Mouse (Mus musculus): Measurements from ENCODE around the gene Hax1. TPM values are rescaled to one million over a fixed set of nuclear protein-coding genes. Genes with fewer than 3 reads are reported as not detected.
A peak's percentile ranks its signal among the peaks of the same experiment; 100 is the strongest.

The Hax1 gene
- polyA plus RNA-seq, 1 experiment: 138 TPM

GRCm38 (mm10) chr3:89948655-89949054 lies 49.9 kb downstream of the Hax1 start:
- Histone ChIP-seq H3K27ac (ENCODE audit: insufficient read depth, low read depth, low read length) (no peak overlapping the region), H3K4me1 (ENCODE audit: control insufficient read depth, insufficient read depth, low read length) (no peaks in the 10 kb centered on the region; the same call in 1 of the 2 replicates), H3K27me3 (replicated peaks; ENCODE audit: control insufficient read depth, insufficient read depth, low read length) (no peaks in the 10 kb centered on the region), H3K4me3 (ENCODE audit: insufficient read depth, low read depth, low read length) (no peak overlapping the region), H3K36me3 (ENCODE audit: control insufficient read depth, insufficient read depth, low read length) (no peaks in the 10 kb centered on the region)
- WGBS: 88% methylated on average over 6 of the region's 6 CpGs
- TF ChIP-seq CTCF (conservative IDR thresholded peaks at IDR 0.05; ENCODE audit: insufficient read depth, insufficient read length, low read depth, low read length): no peak
- TF ChIP-seq POLR2A (IDR thresholded peaks at IDR 0.05; ENCODE audit: low read depth, low read length): no peak
- DNase-seq: no peak

DNA sequence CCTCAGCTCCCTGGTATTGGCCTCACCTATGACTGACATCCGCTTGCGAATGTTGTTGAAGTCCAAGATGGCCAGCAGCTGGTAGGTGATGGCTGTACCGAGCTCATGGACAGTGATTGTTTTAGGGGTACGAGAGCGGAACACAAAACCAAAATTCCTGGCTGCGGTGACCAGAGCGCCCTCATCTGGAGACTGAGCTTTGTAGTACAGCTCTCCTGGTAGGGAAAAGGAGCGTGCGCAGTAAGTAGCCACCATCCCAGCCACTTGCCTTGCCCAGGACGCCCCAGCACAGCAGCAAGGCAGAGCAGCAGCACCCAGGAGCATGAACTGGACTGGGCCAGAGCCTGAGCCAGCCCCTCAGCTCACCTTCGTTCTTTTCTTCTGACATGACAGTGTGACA lies 50.6 kb downstream of the Hax1 start:
- H3K4me1 ChIP-seq (ENCODE audit: control insufficient read depth, insufficient read depth, low read length): no peaks in the 10 kb centered on the region
- no peak for DNase-seq
- TF ChIP-seq CTCF (conservative IDR thresholded peaks at IDR 0.05; ENCODE audit: insufficient read depth, insufficient read length, low read depth, low read length) (0 out of 2 replicates have a peak, but pooled peaks have one; percentile 1), POLR2A (IDR thresholded peaks at IDR 0.05; ENCODE audit: low read depth, low read length) (no peak)
- H3K27ac ChIP-seq (ENCODE audit: insufficient read depth, low read depth, low read length): no peak overlapping the region
- H3K36me3 ChIP-seq (ENCODE audit: control insufficient read depth, insufficient read depth, low read length): no peaks in the 10 kb centered on the region
- H3K4me3 ChIP-seq (ENCODE audit: insufficient read depth, low read depth, low read length): no peak overlapping the region
- WGBS: 92% methylated on average over 11 of the region's 11 CpGs
- no peaks in the 10 kb centered on the region for H3K27me3 ChIP-seq (replicated peaks; ENCODE audit: control insufficient read depth, insufficient read depth, low read length)

Other genes with a start within 250 kb of the Hax1 start
- 1.6 and 1.8 TPM in 2 replicates for gene Chrnb2, start 234.1 kb downstream of the Hax1 start, polyA plus RNA-seq (2012; rRNA removed)
- gene Ube2q1, start 225.2 kb downstream of the Hax1 start, polyA plus RNA-seq (2012; rRNA removed): 24.7 and 27.2 TPM in 2 replicates
- gene She, start 167.4 kb downstream of the Hax1 start, polyA plus RNA-seq (2012; rRNA removed): 3.3 and 4.1 TPM in 2 replicates
- 3.2 and 4.1 TPM in 2 replicates for gene Il6ra, start 85.6 kb downstream of the Hax1 start, polyA plus RNA-seq (2012; rRNA removed)
- gene Atp8b2, start 35.3 kb downstream of the Hax1 start, polyA plus RNA-seq (2012; rRNA removed): 21.9 and 23.5 TPM in 2 replicates
- gene 4933434E20Rik, start 52.9 kb upstream of the Hax1 start, polyA plus RNA-seq (2012; rRNA removed): 53.0 and 56.2 TPM in 2 replicates
- gene Ubap2l, start 53.8 kb upstream of the Hax1 start, polyA plus RNA-seq (2012; rRNA removed): 105 and 108 TPM in 2 replicates
- 75.5 and 95.4 TPM in 2 replicates for gene Tpm3, start 73.9 kb upstream of the Hax1 start, polyA plus RNA-seq (2012; rRNA removed)
- 0.12 and 0.14 TPM in 2 replicates for gene Nup210l, start 105.4 kb upstream of the Hax1 start, polyA plus RNA-seq (2012; rRNA removed)
- gene Rps27, start 214.9 kb upstream of the Hax1 start, polyA plus RNA-seq (2012; rRNA removed): 944 and 1,038 TPM in 2 replicates
- gene Rab13, start 214.9 kb upstream of the Hax1 start, polyA plus RNA-seq (2012; rRNA removed): 5.0 and 7.7 TPM in 2 replicates
- gene Jtb, start 232.8 kb upstream of the Hax1 start, polyA plus RNA-seq (2012; rRNA removed): 60.7 and 74.7 TPM in 2 replicates
- 1.0 and 1.5 TPM in 2 replicates for gene Creb3l4, start 244.7 kb upstream of the Hax1 start, polyA plus RNA-seq (2012; rRNA removed)
- 71.3 and 74.2 TPM in 2 replicates for gene Slc39a1, start 249.4 kb upstream of the Hax1 start, polyA plus RNA-seq (2012; rRNA removed)

Data from kidney, adult 2 months (tissue).